Mouse (Mus musculus) midbrain, postnatal 0 days (tissue): ENCODE data around the gene Olfr521. TPM values are rescaled to one million over a fixed set of nuclear protein-coding genes. Genes with fewer than 3 reads are reported as not detected.
"Not testable (repeated sequence)": the region's sequence is repeated elsewhere in the genome, so short reads cannot be mapped to it uniquely, and the experiment has no call there.

Source experiments
- ATAC-seq: fragments of 200-750 bp; cut with Nextera tagmentation; 2 replicates; pipeline ENCODE4 v1.8.0; 2017; ENCODE audit warnings: moderate number of reproducible peaks, mild to moderate bottlenecking, moderate TSS enrichment, moderate library complexity; ENCODE audit not compliant: low FRiP score
- DNase-seq: peaks from one replicate; pipeline ENCODE4 v3.0.0-alpha.2; 2015; ENCODE audit warnings: low spot score
- H3K27ac ChIP-seq: fragments of 300-500 bp; sonication (generic); 2 replicates; pipeline ENCODE4 v1.5.1; 2014; ENCODE audit warnings: low read depth, mild to moderate bottlenecking, low read length, mixed read lengths
- H3K27me3 ChIP-seq: fragments of 300-500 bp; sonication (generic); 2 replicates; pipeline ENCODE4 v1.6.1; 2014; ENCODE audit warnings: low read length, control low read depth, mixed read lengths; ENCODE audit not compliant: insufficient read depth
- H3K36me3 ChIP-seq: fragments of 300-500 bp; sonication (generic); 2 replicates; pipeline ENCODE4 v1.6.1; 2014; ENCODE audit warnings: low read length, control low read depth, mixed read lengths; ENCODE audit not compliant: insufficient read depth
- H3K4me1 ChIP-seq: fragments of 300-500 bp; sonication (generic); 2 replicates; pipeline ENCODE4 v1.6.1; 2014; ENCODE audit warnings: mild to moderate bottlenecking, control low read depth, antibody characterized with exemption, low read length, mixed read lengths; ENCODE audit not compliant: insufficient read depth
- H3K4me2 ChIP-seq: fragments of 300-500 bp; sonication (generic); 2 replicates; pipeline ENCODE4 v1.6.1; 2014; ENCODE audit warnings: low read depth, mild to moderate bottlenecking, low read length, mixed read lengths; ENCODE audit not compliant: poor library complexity, severe bottlenecking
- H3K4me3 ChIP-seq: fragments of 300-500 bp; sonication (generic); 2 replicates; pipeline ENCODE4 v1.5.1; 2014; ENCODE audit warnings: low read depth, mild to moderate bottlenecking, low read length, moderate library complexity
- H3K9ac ChIP-seq: fragments of 300-500 bp; sonication (generic); replicated peaks from 2 replicates; pipeline ENCODE4 v1.6.1; 2014; ENCODE audit warnings: mild to moderate bottlenecking, low read length, moderate library complexity, mixed read lengths; ENCODE audit not compliant: poor library complexity, severe bottlenecking
- H3K9me3 ChIP-seq: fragments of 300-500 bp; sonication (generic); 2 replicates; pipeline ENCODE4 v1.6.1; 2016; ENCODE audit warnings: low read length, control low read depth
- CTCF ChIP-seq: IDR thresholded peaks from 2 replicates; pipeline ENCODE4 v1.5.1; 2016; ENCODE audit warnings: antibody characterized with exemption, mild to moderate bottlenecking
- WGBS: fragments of 180-500 bp; shearing (Covaris S2); extraction: QIAGEN DNeasy Blood & Tissue Kit; methylation state at CpG from one replicate; pipeline ENCODE4 v1.1.7; 2014; 5-methylcytosine and 5-hydroxymethylcytosine counted together
- polyA plus RNA-seq: library from polyadenylated mRNA; unstranded; fragments of >200 nt; fragmentation: Nextera tagmentation; extraction: Ambion mirVana; gene quantifications from 2 replicates; pipeline ENCODE4 v1.2.1, GENCODE M21; 2015
- total RNA-seq: library from RNA; depleted of rRNA; stranded (reverse); fragments of >200 nt; gene quantifications from 2 replicates; pipeline ENCODE4 v1.2.3, GENCODE M21; 2014; rRNA removed

Olfr521 gene
- total and polyA plus RNA-seq, 2 experiments from 2014 or later: not detected

DNA sequence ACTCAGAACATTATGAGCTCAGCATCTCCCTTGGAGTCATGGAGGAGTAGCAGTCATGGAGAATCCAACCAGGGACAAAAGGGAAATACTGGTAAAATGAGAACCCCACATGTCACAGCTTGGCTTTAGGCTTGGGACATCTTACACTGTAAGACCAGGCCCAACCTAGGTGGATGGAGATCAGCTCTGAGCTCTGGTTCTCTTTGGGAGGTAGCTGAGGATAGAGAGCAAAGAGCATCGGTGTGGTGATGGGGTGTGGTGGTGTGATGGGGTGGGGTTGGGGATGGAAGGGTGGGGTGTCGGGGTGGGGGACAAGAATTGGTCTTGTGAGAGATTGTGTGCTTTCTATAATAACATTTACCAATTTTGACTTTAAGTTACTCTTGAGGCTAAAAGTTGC is 47.5 kb downstream of the Olfr521 start:
- Histone ChIP-seq H3K27ac (no peak overlapping the region), H3K36me3 (no peaks in the 10 kb centered on the region), H3K4me1 (no peaks in the 10 kb centered on the region), H3K27me3 (no peaks in the 10 kb centered on the region), H3K9me3 (no peaks in the 10 kb centered on the region), H3K9ac (no peak overlapping the region), H3K4me2 (no peak overlapping the region), H3K4me3 (no peak overlapping the region)
- TF ChIP-seq CTCF: no peak
- ATAC-seq (no peak), DNase-seq (no peak)
- WGBS: 87% methylated on average over 2 of the region's 2 CpGs

DNA sequence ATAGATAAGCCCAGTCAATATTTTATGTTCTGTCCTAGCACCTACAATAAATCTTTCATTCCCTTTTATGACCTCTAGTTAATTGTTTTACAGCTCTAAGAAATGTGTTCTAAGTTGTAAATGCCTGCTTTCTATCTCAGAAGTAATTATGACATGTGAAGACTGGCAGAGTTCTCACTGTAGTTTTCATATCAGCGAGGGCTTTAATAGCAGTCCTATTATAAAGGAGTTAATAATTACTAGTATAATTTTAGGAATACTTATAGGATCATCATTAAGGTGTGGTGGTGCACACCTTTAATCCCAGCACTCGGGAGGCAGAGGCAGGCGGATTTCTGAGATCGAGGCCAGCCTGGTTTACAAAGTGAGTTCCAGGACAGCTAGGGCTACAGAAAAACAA is 48.4 kb downstream of the Olfr521 start:
- Histone ChIP-seq H3K27me3 (no peaks in the 10 kb centered on the region), H3K4me3 (no peak overlapping the region), H3K9ac (no peak overlapping the region), H3K4me2 (no peak overlapping the region), H3K9me3 (no peaks in the 10 kb centered on the region), H3K4me1 (no peaks in the 10 kb centered on the region), H3K36me3 (no peaks in the 10 kb centered on the region), H3K27ac (no peak overlapping the region)
- 94% methylated on average over 4 of the region's 4 CpGs for WGBS
- ATAC-seq: no peak
- no peak for TF ChIP-seq CTCF
- no peak for DNase-seq

DNA sequence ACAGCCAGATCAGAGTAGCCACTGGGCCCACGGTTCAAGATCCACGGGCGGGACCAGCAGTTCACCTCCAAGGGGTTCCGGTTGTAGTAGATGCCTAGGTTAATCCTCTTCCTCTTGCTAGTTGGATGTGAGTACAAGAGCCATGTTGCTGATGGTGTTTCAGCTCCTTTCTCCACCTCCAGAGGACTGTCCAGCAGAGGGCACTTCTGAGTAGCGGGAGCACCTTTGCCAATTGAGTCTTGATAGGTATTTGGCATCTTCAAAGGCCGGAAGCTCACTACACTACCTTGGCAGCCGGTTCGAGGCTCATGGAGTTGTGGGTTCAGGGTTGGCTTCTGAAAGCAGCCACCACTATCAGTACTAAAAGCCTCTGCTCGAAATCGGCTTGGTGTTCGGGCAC is 50.1 kb downstream of the Olfr521 start:
- H3K4me1 ChIP-seq: no peaks in the 10 kb centered on the region
- no peaks in the 10 kb centered on the region for H3K9me3 ChIP-seq
- no peaks in the 10 kb centered on the region for H3K27me3 ChIP-seq
- H3K4me2 ChIP-seq: no peak overlapping the region
- TF ChIP-seq CTCF: peak; percentile 54
- DNase-seq (no peak), ATAC-seq (no peak)
- H3K9ac ChIP-seq: no peak overlapping the region
- H3K27ac ChIP-seq: no peak overlapping the region
- H3K4me3 ChIP-seq: no peak overlapping the region
- no peaks in the 10 kb centered on the region for H3K36me3 ChIP-seq
- WGBS: 90% methylated on average over 11 of the region's 11 CpGs

DNA sequence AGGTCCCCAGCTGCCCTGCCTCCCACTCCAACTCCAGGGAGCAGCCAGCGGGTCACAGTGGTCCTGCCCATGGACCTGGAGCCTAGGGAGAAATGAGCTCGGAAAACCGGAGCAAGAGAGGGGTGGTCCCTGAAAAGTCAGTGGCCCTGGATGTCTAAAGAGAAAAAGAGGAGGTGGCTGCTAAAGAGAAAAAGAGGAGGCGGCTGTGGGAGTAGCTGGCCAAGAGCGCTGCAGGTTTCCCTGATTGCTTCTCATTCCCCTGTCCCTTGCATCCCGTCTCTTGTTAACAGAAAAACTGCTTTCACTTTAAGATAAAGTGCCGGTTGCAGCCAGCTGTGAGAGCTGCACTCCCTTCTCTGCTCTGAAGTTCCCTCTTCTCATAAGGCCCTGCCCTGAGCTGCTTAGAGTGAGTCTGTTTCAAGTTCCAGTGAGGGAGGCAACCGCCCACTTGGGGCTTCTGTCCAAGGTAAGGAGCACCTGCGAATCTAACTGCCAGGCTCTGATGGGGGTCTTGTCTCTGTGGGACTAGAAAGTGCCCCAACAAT is 54.9 kb downstream of the Olfr521 start:
- not testable (repeated sequence) for H3K27me3 ChIP-seq, H3K4me2 ChIP-seq, H3K27ac ChIP-seq, H3K9me3 ChIP-seq, H3K4me1 ChIP-seq, H3K9ac ChIP-seq, H3K4me3 ChIP-seq, H3K36me3 ChIP-seq, ATAC-seq, DNase-seq
- 25% methylated on average over 9 of the region's 9 CpGs for WGBS

Other genes starting within 250 kb of the Olfr521 start
- 118 and 163 TPM in 2 replicates for gene Arrb1, start 228.0 kb upstream of the Olfr521 start, total RNA-seq
- 14.2 and 15.0 TPM in 2 replicates for gene Arrb1, start 228.0 kb upstream of the Olfr521 start, polyA plus RNA-seq
- gene Tpbgl, start 136.4 kb upstream of the Olfr521 start, total RNA-seq: 2.8 and 4.5 TPM in 2 replicates
- 1.7 and 2.3 TPM in 2 replicates for gene Tpbgl, start 136.4 kb upstream of the Olfr521 start, polyA plus RNA-seq
- 10.2 and 13.9 TPM in 2 replicates for gene Slco2b1, start 52.2 kb upstream of the Olfr521 start, total RNA-seq
- gene Slco2b1, start 52.2 kb upstream of the Olfr521 start, polyA plus RNA-seq: 6.5 TPM in 2 replicates
- not detected in 2 replicates for gene Olfr520, start 33.2 kb upstream of the Olfr521 start, total RNA-seq
- not detected in 2 replicates for gene Olfr520, start 33.2 kb upstream of the Olfr521 start, polyA plus RNA-seq
- gene Neu3, start 64.9 kb downstream of the Olfr521 start, total RNA-seq: 1.8 and 4.3 TPM in 2 replicates
- gene Neu3, start 64.9 kb downstream of the Olfr521 start, polyA plus RNA-seq: 1.8 TPM in 2 replicates
- 1.6 and 2.4 TPM in 2 replicates for gene Xrra1, start 95.6 kb downstream of the Olfr521 start, total RNA-seq
- 1.9 and 2.1 TPM in 2 replicates for gene Xrra1, start 95.6 kb downstream of the Olfr521 start, polyA plus RNA-seq
- 119 and 136 TPM in 2 replicates for gene Spcs2, start 100.0 kb downstream of the Olfr521 start, total RNA-seq
- gene Spcs2, start 100.0 kb downstream of the Olfr521 start, polyA plus RNA-seq: 251 and 264 TPM in 2 replicates
- 17.1 and 18.8 TPM in 2 replicates for gene Rnf169, start 216.9 kb downstream of the Olfr521 start, total RNA-seq
- 3.1 and 3.6 TPM in 2 replicates for gene Rnf169, start 216.9 kb downstream of the Olfr521 start, polyA plus RNA-seq
- gene Chrdl2, start 242.7 kb downstream of the Olfr521 start, total RNA-seq: 1.7 TPM in 1 of 2 replicates, not detected in the other
- 0.21 and 0.23 TPM in 2 replicates for gene Chrdl2, start 242.7 kb downstream of the Olfr521 start, polyA plus RNA-seq